ENCODE assay signal across 12 mouse cellular contexts in genomic region chr1:133801743-133802142, GRCm38 (mm10). TPM values are rescaled to one million over a fixed set of nuclear protein-coding genes. Genes with fewer than 3 reads are reported as not detected.
A peak's percentile ranks its signal among the peaks of the same experiment; 100 is the strongest.
DNase-seq lines count a peak whose midpoint lies in the region; ATAC-seq lines count a peak whose summit lies in the region.
"Had no signal": no experiment of that assay in that cellular context is flagged by ENCODE, and none has a peak within 500 bp of the region (broad histone marks: within the 10 kb centered on the region; RNA-seq: fewer than 3 reads in every experiment).

No protein-coding gene starts in this region.

- DNase-seq in forebrain, embryonic 14.5 days (ENCODE audit: low spot score): no peak
- no peak for DNase-seq in limb, embryonic 10.5 days (ENCODE audit: low spot score)
- DNase-seq in urinary bladder, postnatal 14 days (ENCODE audit: low spot score): peak; percentile 22
- no peak for DNase-seq in urinary bladder, postnatal 36 days (ENCODE audit: low spot score in 2 of 2)
- no peak for DNase-seq in left cerebral cortex, adult 8-10 months (ENCODE audit: low spot score in 2 of 2)
- no peak for DNase-seq in frontal cortex, adult 2 months (ENCODE audit: extremely low spot score in 1 of 2, low spot score in 1 of 2)
- DNase-seq: B cell, adult 2 months; cerebellum, postnatal 10 days; gastrocnemius, postnatal 14 days; kidney, adult 11 months had no signal

- no peak overlapping the region for H3K4me3 ChIP-seq in forebrain, embryonic 14.5 days (ENCODE audit: low read depth, low read length)
- no peak overlapping the region for H3K4me3 ChIP-seq in forebrain, embryonic 15.5 days
- no peak overlapping the region for H3K4me3 ChIP-seq in limb, embryonic 13.5 days
- no peak overlapping the region for H3K4me3 ChIP-seq in limb, embryonic 10.5 days

- H3K27me3 ChIP-seq in forebrain, embryonic 14.5 days (replicated peaks; ENCODE audit: control insufficient read depth, insufficient read depth, low read length): peaks cover 6% of the 10 kb centered on the region; the same call in 1 of the 2 replicates
- no peaks in the 10 kb centered on the region for H3K27me3 ChIP-seq in forebrain, embryonic 15.5 days
- H3K27me3 ChIP-seq in limb, embryonic 13.5 days: peaks cover 9% of the 10 kb centered on the region; the same call in 1 of the 2 replicates
- H3K27me3 ChIP-seq in limb, embryonic 10.5 days (ENCODE audit: low read depth, poor library complexity, severe bottlenecking): peaks cover 59% of the 10 kb centered on the region

- no peak overlapping the region for H3K9ac ChIP-seq in forebrain, embryonic 14.5 days (ENCODE audit: low read length)
- no peak overlapping the region for H3K9ac ChIP-seq in forebrain, embryonic 15.5 days (replicated peaks)
- no peak overlapping the region for H3K9ac ChIP-seq in limb, embryonic 13.5 days

- H3K27ac ChIP-seq in forebrain, embryonic 14.5 days (ENCODE audit: low read depth, low read length): no peak overlapping the region
- H3K27ac ChIP-seq in forebrain, embryonic 15.5 days (replicated peaks): no peak overlapping the region
- H3K27ac ChIP-seq in limb, embryonic 13.5 days: no peak overlapping the region
- no peak overlapping the region for H3K27ac ChIP-seq in limb, embryonic 10.5 days

- H3K36me3 ChIP-seq in forebrain, embryonic 14.5 days (ENCODE audit: control insufficient read depth, insufficient read depth, low read length): no peaks in the 10 kb centered on the region
- H3K36me3 ChIP-seq in forebrain, embryonic 15.5 days: no peaks in the 10 kb centered on the region
- no peaks in the 10 kb centered on the region for H3K36me3 ChIP-seq in limb, embryonic 13.5 days
- H3K36me3 ChIP-seq in limb, embryonic 10.5 days: no peaks in the 10 kb centered on the region

- peaks cover 15% of the 10 kb centered on the region for H3K4me1 ChIP-seq in forebrain, embryonic 14.5 days (ENCODE audit: control insufficient read depth, insufficient read depth, low read length)
- peaks cover 24% of the 10 kb centered on the region for H3K4me1 ChIP-seq in forebrain, embryonic 15.5 days
- peaks cover 32% of the 10 kb centered on the region for H3K4me1 ChIP-seq in limb, embryonic 13.5 days
- H3K4me1 ChIP-seq in limb, embryonic 10.5 days: peaks cover 45% of the 10 kb centered on the region

- ATAC-seq in forebrain, embryonic 14.5 days: no peak
- no peak for ATAC-seq in forebrain, embryonic 15.5 days (replicated peaks)
- ATAC-seq in limb, embryonic 13.5 days (ENCODE audit: low FRiP score, low read depth): no peak

- 75% methylated on average over 5 of the region's 5 CpGs for WGBS in forebrain, embryonic 14.5 days
- WGBS in forebrain, embryonic 15.5 days: 72% methylated on average over 5 of the region's 5 CpGs
- 73% methylated on average over 5 of the region's 5 CpGs for WGBS in limb, embryonic 13.5 days
- 78% methylated on average over 5 of the region's 5 CpGs for WGBS in limb, embryonic 10.5 days

- no peaks in the 10 kb centered on the region for H3K9me3 ChIP-seq in forebrain, embryonic 14.5 days (replicated peaks; ENCODE audit: control insufficient read depth, low read length)
- H3K9me3 ChIP-seq in forebrain, embryonic 15.5 days: no peaks in the 10 kb centered on the region
- H3K9me3 ChIP-seq in limb, embryonic 13.5 days: no peaks in the 10 kb centered on the region
- H3K9me3 ChIP-seq in limb, embryonic 10.5 days (replicated peaks): no peaks in the 10 kb centered on the region

- peak overlapping the region; percentile 87; the same call in 1 of the 2 replicates for H3K4me2 ChIP-seq in forebrain, embryonic 14.5 days (ENCODE audit: low read length)
- H3K4me2 ChIP-seq in forebrain, embryonic 15.5 days (replicated peaks): no peak overlapping the region
- peak overlapping the region; percentile 94 for H3K4me2 ChIP-seq in limb, embryonic 13.5 days (replicated peaks)

RNA-seq across cellular contexts. Expression of gene Atp2b4, which starts 0.9 kb away (rescaled TPM):
- 10.2 and 14.1 TPM in 2 replicates for polyA plus RNA-seq in forebrain, embryonic 14.5 days (2014; fragmentation: Nextera tagmentation; extraction: Ambion mirVana)
- 8.6 and 10.4 TPM in 2 replicates for polyA plus RNA-seq in forebrain, embryonic 15.5 days (2015; fragmentation: Nextera tagmentation; extraction: Ambion mirVana)
- 11.7 and 15.3 TPM in 2 replicates for polyA plus RNA-seq in limb, embryonic 13.5 days (2015; fragmentation: Nextera tagmentation; extraction: Ambion mirVana)
- polyA plus RNA-seq in limb, embryonic 10.5 days (2016; fragmentation: Nextera tagmentation; extraction: Ambion mirVana): 2.5 and 3.5 TPM in 2 replicates
- total RNA-seq in left cerebral cortex, adult 8-10 months (2022): 100 to 1,000 TPM; 184 to 229 (median 204) TPM
- 51.7 and 66.9 TPM in 2 replicates for polyA plus RNA-seq in frontal cortex, adult 2 months (2012; rRNA removed)
